Mouse (Mus musculus) mature B cell (primary cell): ENCODE results near the gene Dyrk2.

Experiments used
- in situ Hi-C: fragments of 300-500 bp; cut with MboI; formaldehyde crosslinking; loops from 2 replicates; pipeline ENCODE4 v1.14.3; 2019

The Dyrk2 gene

GRCm38 (mm10) chr10:118846991-118847545 is 22.9 kb downstream of the Dyrk2 start:
- in situ Hi-C loops = no loop called here

- in situ Hi-C loops = no loop called here
Measured at GRCm38 (mm10) chr10:118840598-118840997, 29.4 kb downstream of the Dyrk2 start.

GRCm38 (mm10) chr10:118839343-118840141 is 30.5 kb downstream of the Dyrk2 start:
- in situ Hi-C loops = no loop called here

GRCm38 (mm10) chr10:118837636-118838035 is 32.4 kb downstream of the Dyrk2 start:
- in situ Hi-C loops = no loop called here

- in situ Hi-C loops = no loop called here
Measured at GRCm38 (mm10) chr10:118831190-118831589, 38.8 kb downstream of the Dyrk2 start.

GRCm38 (mm10) chr10:118829641-118830040 is 40.4 kb downstream of the Dyrk2 start:
- in situ Hi-C loops = no loop called here

- in situ Hi-C loops = no loop called here
Measured at GRCm38 (mm10) chr10:118827116-118827515, 42.9 kb downstream of the Dyrk2 start.

GRCm38 (mm10) chr10:118824830-118825229 is 45.2 kb downstream of the Dyrk2 start:
- in situ Hi-C loops = no loop called here

GRCm38 (mm10) chr10:118820901-118821300 is 49.1 kb downstream of the Dyrk2 start:
- in situ Hi-C loops = no loop called here

- in situ Hi-C loops = no loop called here
Measured at GRCm38 (mm10) chr10:118819846-118820245, 50.2 kb downstream of the Dyrk2 start.

- in situ Hi-C loops = no loop called here
Measured at GRCm38 (mm10) chr10:118817089-118817488, 52.9 kb downstream of the Dyrk2 start.

- in situ Hi-C loops = no loop called here
Measured at GRCm38 (mm10) chr10:118811945-118812344, 58.1 kb downstream of the Dyrk2 start.

- in situ Hi-C loops = no loop called here
Measured at GRCm38 (mm10) chr10:118810908-118811711, 58.9 kb downstream of the Dyrk2 start.
